In the genomic region with DNA sequence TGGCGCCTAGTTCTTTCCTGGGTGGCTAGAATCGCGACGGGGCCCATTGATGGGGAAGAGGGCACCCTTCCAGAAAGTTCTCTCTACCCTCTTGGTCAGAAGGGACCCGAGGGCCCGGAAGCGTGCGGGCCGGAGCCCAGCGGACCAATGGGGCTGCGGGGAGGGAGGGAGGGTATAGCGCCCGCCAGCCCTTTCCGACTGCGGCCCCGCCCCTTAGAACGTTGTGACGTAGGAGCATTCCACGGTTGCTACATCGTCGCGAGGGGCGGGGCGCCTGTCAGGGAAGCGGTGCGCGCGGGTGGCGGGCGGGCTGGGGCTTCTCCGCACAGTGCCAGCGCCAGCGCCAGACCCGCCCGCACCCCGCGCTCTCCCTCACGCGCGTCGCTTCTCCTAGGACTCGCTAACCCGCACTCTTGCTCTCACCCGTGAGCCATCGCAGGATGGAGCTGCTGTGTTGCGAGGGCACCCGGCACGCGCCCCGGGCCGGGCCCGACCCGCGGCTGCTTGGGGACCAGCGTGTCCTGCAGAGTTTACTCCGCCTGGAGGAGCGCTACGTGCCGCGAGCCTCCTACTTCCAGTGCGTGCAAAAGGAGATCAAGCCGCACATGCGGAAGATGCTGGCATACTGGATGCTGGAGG, we compare ENCODE assay signal across 7 mouse cellular contexts. TPM values are rescaled to one million over a fixed set of nuclear protein-coding genes. Genes with fewer than 3 reads are reported as not detected.
DNase-seq lines count a peak whose midpoint lies in the region; ATAC-seq lines count a peak whose summit lies in the region.

No protein-coding gene starts in this region.

- H3K27ac ChIP-seq in intestine, embryonic 16.5 days (ENCODE audit: low read length) = peak overlapping the region; percentile 99
- H3K27ac ChIP-seq in midbrain, embryonic 11.5 days (ENCODE audit: low read depth, low read length) = peak overlapping the region; percentile 97

- WGBS in intestine, embryonic 16.5 days = under 1% methylated on average over 63 of the region's 63 CpGs
- WGBS in midbrain, embryonic 11.5 days = 2% methylated on average over 53 of the region's 63 CpGs

- H3K36me3 ChIP-seq in intestine, embryonic 16.5 days (ENCODE audit: control insufficient read depth, insufficient read depth, low read length) = peaks cover 8% of the 10 kb centered on the region; the same call in 1 of the 2 replicates
- H3K36me3 ChIP-seq in midbrain, embryonic 11.5 days (ENCODE audit: control insufficient read depth, insufficient read depth, low read length) = no peaks in the 10 kb centered on the region; the same call in 1 of the 2 replicates

- peak overlapping the region; percentile 71 for H3K4me2 ChIP-seq in intestine, embryonic 16.5 days (ENCODE audit: low read depth, low read length)
- peak overlapping the region; percentile 86 for H3K4me2 ChIP-seq in midbrain, embryonic 11.5 days

- H3K4me1 ChIP-seq in intestine, embryonic 16.5 days (ENCODE audit: control insufficient read depth, insufficient read depth, low read length) = peaks cover 31% of the 10 kb centered on the region
- H3K4me1 ChIP-seq in midbrain, embryonic 11.5 days (ENCODE audit: control insufficient read depth, insufficient read depth, low read length) = peaks cover 37% of the 10 kb centered on the region

- peak; percentile 90 for DNase-seq in adrenal gland, adult 8-10 months
- peak; percentile 90 for DNase-seq in embryo, embryonic 9.5 days (ENCODE audit: extremely low spot score)
- peak; percentile 94 to 99 for DNase-seq in gastrocnemius, postnatal 4 days (ENCODE audit: low spot score in 2 of 2)
- peak; percentile 87 to 88 for DNase-seq in left cerebral cortex, postnatal 36 days (ENCODE audit: low spot score in 2 of 2)
- DNase-seq in midbrain, embryonic 11.5 days (ENCODE audit: low spot score, missing footprints) = peak; percentile 100
- peak; percentile 88 for DNase-seq in skeletal muscle tissue, adult 2 months (ENCODE audit: low read depth, low spot score)

- H3K9me3 ChIP-seq in intestine, embryonic 16.5 days (ENCODE audit: control insufficient read depth, low read length) = no peaks in the 10 kb centered on the region
- H3K9me3 ChIP-seq in midbrain, embryonic 11.5 days (ENCODE audit: control insufficient read depth, low read length) = no peaks in the 10 kb centered on the region

- H3K27me3 ChIP-seq in intestine, embryonic 16.5 days (replicated peaks; ENCODE audit: control insufficient read depth, insufficient read depth, low read length) = no peaks in the 10 kb centered on the region
- no peaks in the 10 kb centered on the region; the same call in 1 of the 2 replicates for H3K27me3 ChIP-seq in midbrain, embryonic 11.5 days (ENCODE audit: control insufficient read depth, insufficient read depth, low read length)

- peak; percentile 81 for ATAC-seq in intestine, embryonic 16.5 days
- peak; percentile 82 for ATAC-seq in midbrain, embryonic 11.5 days (ENCODE audit: low FRiP score)

- H3K4me3 ChIP-seq in intestine, embryonic 16.5 days (ENCODE audit: low read length) = peak overlapping the region; percentile 95
- H3K4me3 ChIP-seq in midbrain, embryonic 11.5 days (ENCODE audit: low read depth, low read length) = peak overlapping the region; percentile 78

- intact Hi-C loops in left cerebral cortex, postnatal 36 days (cut with DNase I) = no loop called here

- peak overlapping the region; percentile 81 for H3K9ac ChIP-seq in intestine, embryonic 16.5 days (ENCODE audit: low read depth, low read length)
- H3K9ac ChIP-seq in midbrain, embryonic 11.5 days (ENCODE audit: low read length) = peak overlapping the region; percentile 87

RNA-seq across cellular contexts. Expression of a gene that starts 18.0 kb away (rescaled TPM):
- total RNA-seq in adrenal gland, adult 8-10 months (2022) = 10 to 100 TPM; 17.0 to 18.6 (median 17.9) TPM
- total RNA-seq in gastrocnemius, postnatal 4 days (2021) = 10 to 100 TPM; 15.3 to 15.7 TPM
- 17.7 and 22.0 TPM in 2 replicates for polyA plus RNA-seq in intestine, embryonic 16.5 days (2015; fragmentation: Nextera tagmentation; extraction: Ambion mirVana)
- total RNA-seq in left cerebral cortex, postnatal 36 days (2021) = 10 to 100 TPM; 17.5 to 18.1 TPM
- polyA plus RNA-seq in midbrain, embryonic 11.5 days (2014; fragmentation: Nextera tagmentation; extraction: Ambion mirVana) = 29.6 and 30.4 TPM in 2 replicates

RNA-seq across cellular contexts. Expression of a gene that starts 18.0 kb away (rescaled TPM):
- 10 to 100 TPM; 42.6 to 53.7 (median 48.3) TPM for total RNA-seq in adrenal gland, adult 8-10 months (2022)
- 10 to 100 TPM; 21.7 to 26.1 TPM for total RNA-seq in gastrocnemius, postnatal 4 days (2021)
- 40.4 and 41.4 TPM in 2 replicates for polyA plus RNA-seq in intestine, embryonic 16.5 days (2015; fragmentation: Nextera tagmentation; extraction: Ambion mirVana)
- total RNA-seq in left cerebral cortex, postnatal 36 days (2021) = 10 to 100 TPM; 24.7 to 30.7 TPM
- polyA plus RNA-seq in midbrain, embryonic 11.5 days (2014; fragmentation: Nextera tagmentation; extraction: Ambion mirVana) = 39.0 and 41.2 TPM in 2 replicates

RNA-seq across cellular contexts. Expression of a gene that starts 18.1 kb away (rescaled TPM):
- total RNA-seq in adrenal gland, adult 8-10 months (2022) = 1 to 10 TPM; 3.5 to 6.0 (median 5.1) TPM
- total RNA-seq in gastrocnemius, postnatal 4 days (2021) = 1 to 10 TPM; 2.6 to 4.0 TPM
- 0.73 and 0.78 TPM in 2 replicates for polyA plus RNA-seq in intestine, embryonic 16.5 days (2015; fragmentation: Nextera tagmentation; extraction: Ambion mirVana)
- total RNA-seq in left cerebral cortex, postnatal 36 days (2021) = 1 to 10 TPM; 4.5 to 7.8 TPM
- 1.4 and 1.8 TPM in 2 replicates for polyA plus RNA-seq in midbrain, embryonic 11.5 days (2014; fragmentation: Nextera tagmentation; extraction: Ambion mirVana)

RNA-seq across cellular contexts. Expression of a gene that starts 37.2 kb away (rescaled TPM):
- 10 to 100 TPM in 1 of 4 experiments, 1 to 10 TPM in 3; 4.1 to 11.1 (median 6.8) TPM for total RNA-seq in adrenal gland, adult 8-10 months (2022)
- total RNA-seq in gastrocnemius, postnatal 4 days (2021) = 1 to 10 TPM; 8.1 to 9.5 TPM
- polyA plus RNA-seq in intestine, embryonic 16.5 days (2015; fragmentation: Nextera tagmentation; extraction: Ambion mirVana) = 3.8 and 4.2 TPM in 2 replicates
- total RNA-seq in left cerebral cortex, postnatal 36 days (2021) = 10 to 100 TPM; 10.6 to 13.5 TPM
- 6.3 and 8.0 TPM in 2 replicates for polyA plus RNA-seq in midbrain, embryonic 11.5 days (2014; fragmentation: Nextera tagmentation; extraction: Ambion mirVana)

Comparison
In these comparisons a context has a peak if more than half of its experiments do, and no peak if none do; other contexts are left out.
1. Peak in every context shown above with its lines: DNase-seq, ATAC-seq, H3K4me3 ChIP-seq and H3K27ac ChIP-seq.